Mouse (Mus musculus): ENCODE measurements around the gene Ephx1. TPM values are rescaled to one million over a fixed set of nuclear protein-coding genes. Genes with fewer than 3 reads are reported as not detected.

Ephx1 gene
- polyA plus RNA-seq, 1 experiment from 2014 or later, result 16.9 TPM

DNA sequence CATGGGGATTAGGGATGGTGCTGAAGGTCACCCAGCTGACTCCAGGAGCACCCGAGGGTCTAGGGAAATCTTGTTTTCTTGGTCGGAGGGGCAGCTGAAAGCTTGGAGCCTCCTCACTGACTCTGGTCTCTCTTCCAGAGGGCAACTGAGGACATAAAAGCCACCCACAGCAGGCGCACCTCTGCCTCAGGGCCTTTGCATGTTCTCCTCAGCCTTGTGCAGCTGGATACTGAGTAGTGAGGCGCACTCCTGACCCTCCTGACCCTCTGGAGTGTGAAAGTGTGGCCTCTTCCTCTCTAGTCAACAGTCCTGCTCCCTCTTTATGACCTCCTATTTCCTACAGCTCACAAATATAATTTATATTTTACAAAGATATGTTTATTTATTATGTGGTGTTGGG is 4.7 kb downstream of the Ephx1 start:
- peak overlapping the region; percentile 79 for H3K27ac ChIP-seq (ENCODE audit: low read length)
- no peaks in the 10 kb centered on the region for H3K27me3 ChIP-seq (ENCODE audit: control insufficient read depth, insufficient read depth, low read length)
- peaks cover 23% of the 10 kb centered on the region for H3K4me1 ChIP-seq (ENCODE audit: control insufficient read depth, insufficient read depth, low read length)
- H3K9me3 ChIP-seq (replicated peaks; ENCODE audit: control insufficient read depth, low read length), result no peaks in the 10 kb centered on the region
- WGBS, result 74% methylated on average over 4 of the region's 4 CpGs
- peak overlapping the region; percentile 53 for H3K4me3 ChIP-seq (replicated peaks; ENCODE audit: low read length)
- no peak for ATAC-seq (ENCODE audit: insufficient read depth, low FRiP score)
- H3K4me2 ChIP-seq (ENCODE audit: low read depth, low read length), result peak overlapping the region; percentile 98
- H3K9ac ChIP-seq (ENCODE audit: low read length), result no peak overlapping the region
- H3K36me3 ChIP-seq (ENCODE audit: control insufficient read depth, insufficient read depth, low read length), result no peaks in the 10 kb centered on the region

DNA sequence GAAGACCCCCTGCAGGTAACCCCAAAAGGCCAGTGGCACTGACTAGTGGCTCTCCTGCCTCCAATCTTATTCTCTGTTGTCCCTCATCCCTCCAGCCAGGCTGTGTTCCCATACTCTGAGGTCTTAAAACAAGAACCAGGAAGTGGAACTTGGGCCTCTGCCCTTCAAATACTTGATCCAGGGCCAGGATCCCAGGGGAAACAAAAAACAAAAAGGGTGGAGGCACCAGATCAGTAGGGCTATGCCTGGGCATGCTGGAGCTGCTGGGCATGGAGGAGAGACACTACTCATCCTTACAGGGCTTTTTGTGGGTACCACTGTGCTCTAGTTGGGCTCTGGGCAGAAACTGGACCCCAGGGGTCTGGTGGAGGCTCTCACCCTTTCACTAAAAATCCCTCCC is 5.1 kb downstream of the Ephx1 start:
- H3K4me2 ChIP-seq (ENCODE audit: low read depth, low read length), result peak overlapping the region; percentile 98; the same call in 1 of the 2 replicates
- no peak overlapping the region for H3K9ac ChIP-seq (ENCODE audit: low read length)
- H3K36me3 ChIP-seq (ENCODE audit: control insufficient read depth, insufficient read depth, low read length), result no peaks in the 10 kb centered on the region
- no peaks in the 10 kb centered on the region for H3K9me3 ChIP-seq (replicated peaks; ENCODE audit: control insufficient read depth, low read length)
- H3K4me1 ChIP-seq (ENCODE audit: control insufficient read depth, insufficient read depth, low read length), result peaks cover 23% of the 10 kb centered on the region
- H3K4me3 ChIP-seq (replicated peaks; ENCODE audit: low read length), result no peak overlapping the region
- H3K27me3 ChIP-seq (ENCODE audit: control insufficient read depth, insufficient read depth, low read length), result no peaks in the 10 kb centered on the region
- peak overlapping the region; percentile 79 for H3K27ac ChIP-seq (ENCODE audit: low read length)
- ATAC-seq (ENCODE audit: insufficient read depth, low FRiP score), result no peak

DNA sequence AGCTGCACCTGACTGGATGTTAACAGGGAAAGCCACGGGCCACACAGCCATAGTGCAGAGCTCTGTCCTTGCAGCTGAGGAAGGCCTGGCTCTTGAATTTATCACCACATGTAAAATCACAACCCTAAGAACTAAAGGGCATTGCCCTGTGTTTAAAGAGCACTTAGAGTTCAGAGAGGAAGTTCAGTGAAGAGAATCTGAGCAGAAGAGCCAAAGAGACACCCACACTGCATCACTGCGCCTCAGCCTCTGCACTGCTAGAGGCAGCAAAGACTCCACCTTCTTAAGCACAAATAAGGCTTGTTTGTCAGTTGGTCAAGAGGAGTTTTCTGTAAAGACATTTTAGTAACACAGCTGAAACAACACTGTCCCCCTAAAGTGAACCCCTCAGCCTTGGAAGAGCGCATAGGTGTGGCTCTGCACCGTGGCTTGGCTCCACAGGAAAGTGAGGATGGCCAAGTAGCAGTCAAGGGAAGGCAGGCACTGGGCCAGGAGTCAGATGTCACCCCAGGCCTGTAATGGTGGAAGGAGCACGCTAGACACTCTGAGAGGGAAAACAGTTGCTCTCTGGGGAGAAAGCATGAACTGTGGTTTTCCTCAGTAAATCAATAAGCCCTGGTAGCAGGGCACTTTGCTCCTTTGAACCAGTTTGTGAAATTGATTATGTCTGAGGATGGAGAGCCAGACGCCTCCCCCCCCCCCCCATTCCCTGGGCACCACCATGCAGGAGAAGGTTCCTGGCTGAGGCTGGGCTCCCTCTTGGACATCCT is 5.8 kb downstream of the Ephx1 start:
- Histone ChIP-seq H3K4me2 (ENCODE audit: low read depth, low read length) (0 out of 2 replicates have a peak overlapping the region, but pooled peaks have one; percentile 98), H3K9me3 (replicated peaks; ENCODE audit: control insufficient read depth, low read length) (no peaks in the 10 kb centered on the region), H3K27ac (ENCODE audit: low read length) (peak overlapping the region; percentile 52; the same call in 1 of the 2 replicates), H3K9ac (ENCODE audit: low read length) (no peak overlapping the region), H3K36me3 (ENCODE audit: control insufficient read depth, insufficient read depth, low read length) (no peaks in the 10 kb centered on the region), H3K4me3 (replicated peaks; ENCODE audit: low read length) (no peak overlapping the region), H3K4me1 (ENCODE audit: control insufficient read depth, insufficient read depth, low read length) (peaks cover 23% of the 10 kb centered on the region), H3K27me3 (ENCODE audit: control insufficient read depth, insufficient read depth, low read length) (no peaks in the 10 kb centered on the region)
- ATAC-seq (ENCODE audit: insufficient read depth, low FRiP score), result no peak
- 77% methylated on average over 6 of the region's 6 CpGs for WGBS

DNA sequence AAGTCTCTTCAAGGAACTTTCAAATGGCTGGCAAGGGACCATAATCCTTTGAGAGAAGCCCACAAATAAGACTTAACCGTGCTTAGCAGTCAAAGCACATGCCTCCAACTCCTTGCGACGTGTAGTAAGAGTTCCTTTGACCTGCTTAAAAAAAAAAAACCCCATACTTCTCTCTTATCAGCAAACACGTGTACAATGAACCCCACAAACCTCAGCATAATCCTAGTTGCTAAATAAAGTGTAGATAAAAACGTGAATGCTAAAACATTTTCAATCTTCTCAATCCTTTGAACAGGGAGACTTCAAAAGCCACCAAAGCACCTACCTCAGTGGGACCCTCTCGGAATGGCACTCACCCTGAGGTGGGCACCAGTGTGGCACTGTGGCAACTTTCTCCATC is 7.3 kb downstream of the Ephx1 start:
- 65% methylated on average over 6 of the region's 6 CpGs for WGBS

DNA sequence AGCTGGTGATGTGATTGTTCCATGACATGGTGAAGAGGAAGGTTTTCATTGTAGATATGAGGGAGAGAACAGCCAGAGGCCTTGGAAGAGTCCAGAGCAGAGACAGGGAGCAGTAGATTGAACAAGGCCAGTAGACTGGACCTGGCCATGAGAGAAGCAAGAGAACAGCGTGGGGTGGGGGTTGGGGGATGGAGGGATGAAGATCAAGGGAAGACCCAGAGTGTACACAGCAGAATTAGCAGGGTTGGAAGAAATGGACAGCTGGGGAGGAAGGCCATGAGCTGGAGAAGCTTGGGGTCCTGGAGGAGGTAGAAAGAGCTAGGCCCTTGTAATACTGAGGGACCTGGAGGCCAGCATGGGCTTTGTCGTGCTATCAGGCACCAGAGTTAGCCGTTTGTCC is 8.3 kb downstream of the Ephx1 start:
- no peaks in the 10 kb centered on the region for H3K9me3 ChIP-seq (replicated peaks; ENCODE audit: control insufficient read depth, low read length)
- no peak overlapping the region for H3K4me3 ChIP-seq (replicated peaks; ENCODE audit: low read length)
- 82% methylated on average over 3 of the region's 3 CpGs for WGBS
- ATAC-seq (ENCODE audit: insufficient read depth, low FRiP score), result no peak
- no peak overlapping the region for H3K4me2 ChIP-seq (ENCODE audit: low read depth, low read length)
- H3K4me1 ChIP-seq (ENCODE audit: control insufficient read depth, insufficient read depth, low read length), result peaks cover 20% of the 10 kb centered on the region
- no peak overlapping the region for H3K9ac ChIP-seq (ENCODE audit: low read length)
- no peak overlapping the region for H3K27ac ChIP-seq (ENCODE audit: low read length)
- no peaks in the 10 kb centered on the region for H3K36me3 ChIP-seq (ENCODE audit: control insufficient read depth, insufficient read depth, low read length)
- no peaks in the 10 kb centered on the region for H3K27me3 ChIP-seq (ENCODE audit: control insufficient read depth, insufficient read depth, low read length)

More for the DNA sequence above, 7.3 kb downstream of the Ephx1 start:
- no peak overlapping the region for H3K9ac ChIP-seq (ENCODE audit: low read length)
- no peak for ATAC-seq (ENCODE audit: insufficient read depth, low FRiP score)
- H3K4me1 ChIP-seq (ENCODE audit: control insufficient read depth, insufficient read depth, low read length), result peaks cover 23% of the 10 kb centered on the region
- no peaks in the 10 kb centered on the region for H3K27me3 ChIP-seq (ENCODE audit: control insufficient read depth, insufficient read depth, low read length)
- no peaks in the 10 kb centered on the region for H3K36me3 ChIP-seq (ENCODE audit: control insufficient read depth, insufficient read depth, low read length)
- H3K9me3 ChIP-seq (replicated peaks; ENCODE audit: control insufficient read depth, low read length), result no peaks in the 10 kb centered on the region
- no peak overlapping the region for H3K4me3 ChIP-seq (replicated peaks; ENCODE audit: low read length)
- H3K27ac ChIP-seq (ENCODE audit: low read length), result no peak overlapping the region
- H3K4me2 ChIP-seq (ENCODE audit: low read depth, low read length), result no peak overlapping the region

DNA sequence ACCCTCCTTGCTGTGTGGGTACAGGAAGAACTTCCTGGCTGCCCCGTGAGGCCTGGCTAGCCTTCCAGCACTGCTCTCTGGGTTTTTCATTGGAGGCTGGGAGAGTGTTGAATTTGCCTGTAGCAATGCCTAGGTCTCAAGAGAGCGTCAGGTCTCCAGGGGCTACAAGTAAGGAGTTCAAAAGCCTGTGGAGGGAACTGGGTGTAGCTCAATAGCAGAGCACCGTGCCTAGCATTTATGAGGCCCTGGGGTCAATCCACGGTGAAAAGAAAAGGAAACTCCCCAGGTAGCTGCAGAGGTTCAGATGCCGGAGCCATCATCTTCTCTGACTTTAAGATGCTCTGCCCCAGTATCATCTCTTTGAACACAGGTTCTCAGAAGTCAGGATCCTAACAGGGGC is 9.1 kb downstream of the Ephx1 start:
- Histone ChIP-seq H3K36me3 (ENCODE audit: control insufficient read depth, insufficient read depth, low read length) (no peaks in the 10 kb centered on the region), H3K27ac (ENCODE audit: low read length) (no peak overlapping the region), H3K27me3 (ENCODE audit: control insufficient read depth, insufficient read depth, low read length) (no peaks in the 10 kb centered on the region), H3K4me3 (replicated peaks; ENCODE audit: low read length) (no peak overlapping the region), H3K9me3 (replicated peaks; ENCODE audit: control insufficient read depth, low read length) (no peaks in the 10 kb centered on the region), H3K4me1 (ENCODE audit: control insufficient read depth, insufficient read depth, low read length) (peaks cover 20% of the 10 kb centered on the region), H3K9ac (ENCODE audit: low read length) (no peak overlapping the region), H3K4me2 (ENCODE audit: low read depth, low read length) (no peak overlapping the region)
- 76% methylated on average over 5 of the region's 5 CpGs for WGBS
- ATAC-seq (ENCODE audit: insufficient read depth, low FRiP score), result no peak

DNA sequence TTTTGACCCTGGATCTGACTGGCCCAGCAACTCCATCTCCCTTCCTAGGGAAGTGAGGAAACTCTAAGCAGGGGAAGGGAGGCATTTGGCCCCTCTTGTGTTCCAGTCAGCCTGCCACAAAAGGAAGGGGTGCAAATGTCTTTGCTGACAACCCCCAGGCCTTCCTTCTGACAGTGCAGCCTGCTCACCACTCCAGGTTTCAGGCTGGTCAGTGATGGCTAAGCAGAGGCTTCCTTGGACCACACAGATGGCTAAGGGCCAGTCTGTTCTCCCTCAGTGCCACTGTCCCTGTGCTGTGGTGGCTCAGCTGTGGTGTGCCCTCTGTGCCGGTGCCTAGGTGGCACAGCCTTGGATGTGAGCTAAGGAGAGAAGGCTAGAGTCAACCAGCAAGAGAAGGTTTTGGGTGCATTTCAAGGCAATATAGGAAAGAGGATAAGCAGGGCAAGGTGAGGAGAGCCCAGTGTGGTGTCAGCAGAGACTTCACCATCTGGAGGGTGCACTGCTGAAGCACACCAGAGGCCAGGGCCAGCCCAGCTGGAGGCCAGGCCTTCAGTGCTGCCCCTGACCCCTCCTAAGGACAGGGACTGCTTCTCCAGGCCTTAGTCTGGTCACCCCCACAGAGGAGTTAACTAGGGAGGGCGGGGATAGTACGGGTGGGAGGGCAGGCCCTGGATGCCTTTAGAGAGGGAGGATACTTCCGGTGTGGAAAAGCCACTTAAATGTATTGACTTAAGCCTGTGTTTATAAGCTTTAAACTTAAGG is 10.4 kb downstream of the Ephx1 start:
- Histone ChIP-seq H3K27me3 (ENCODE audit: control insufficient read depth, insufficient read depth, low read length) (no peaks in the 10 kb centered on the region), H3K27ac (ENCODE audit: low read length) (no peak overlapping the region), H3K9me3 (replicated peaks; ENCODE audit: control insufficient read depth, low read length) (no peaks in the 10 kb centered on the region), H3K9ac (ENCODE audit: low read length) (no peak overlapping the region), H3K4me2 (ENCODE audit: low read depth, low read length) (no peak overlapping the region), H3K36me3 (ENCODE audit: control insufficient read depth, insufficient read depth, low read length) (no peaks in the 10 kb centered on the region), H3K4me3 (replicated peaks; ENCODE audit: low read length) (no peak overlapping the region), H3K4me1 (ENCODE audit: control insufficient read depth, insufficient read depth, low read length) (peaks cover 9% of the 10 kb centered on the region)
- WGBS, result 47% methylated on average over 4 of the region's 4 CpGs
- no peak for ATAC-seq (ENCODE audit: insufficient read depth, low FRiP score)

DNA sequence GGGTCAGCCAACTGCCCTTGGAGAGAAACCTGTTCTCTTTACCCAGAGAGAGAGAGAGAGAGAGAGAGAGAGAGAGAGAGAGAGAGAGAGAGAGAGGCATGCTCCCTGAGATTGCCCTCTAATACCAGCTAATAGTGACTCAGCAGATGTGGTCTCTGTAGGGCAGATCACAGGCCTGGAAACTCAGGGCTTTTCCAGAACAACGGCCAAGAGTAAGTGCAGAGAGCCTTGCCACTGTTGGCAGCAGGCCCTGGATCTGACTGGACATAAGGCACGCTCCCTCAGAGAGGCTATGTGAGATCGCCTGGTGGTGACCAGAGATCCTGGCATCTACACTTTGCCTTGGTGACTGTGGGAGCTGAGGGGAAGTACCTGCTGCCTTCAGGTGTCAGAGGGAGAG is 10.9 kb downstream of the Ephx1 start:
- Histone ChIP-seq H3K36me3 (ENCODE audit: control insufficient read depth, insufficient read depth, low read length) (no peaks in the 10 kb centered on the region), H3K4me3 (replicated peaks; ENCODE audit: low read length) (no peak overlapping the region), H3K4me2 (ENCODE audit: low read depth, low read length) (no peak overlapping the region), H3K4me1 (ENCODE audit: control insufficient read depth, insufficient read depth, low read length) (peaks cover 3% of the 10 kb centered on the region), H3K27ac (ENCODE audit: low read length) (no peak overlapping the region; the same call in 1 of the 2 replicates), H3K9ac (ENCODE audit: low read length) (no peak overlapping the region), H3K27me3 (ENCODE audit: control insufficient read depth, insufficient read depth, low read length) (no peaks in the 10 kb centered on the region), H3K9me3 (replicated peaks; ENCODE audit: control insufficient read depth, low read length) (no peaks in the 10 kb centered on the region)
- WGBS, result 54% methylated on average over 3 of the region's 3 CpGs
- ATAC-seq (ENCODE audit: insufficient read depth, low FRiP score), result peak; percentile 40; the same call in 1 of the 2 replicates

DNA sequence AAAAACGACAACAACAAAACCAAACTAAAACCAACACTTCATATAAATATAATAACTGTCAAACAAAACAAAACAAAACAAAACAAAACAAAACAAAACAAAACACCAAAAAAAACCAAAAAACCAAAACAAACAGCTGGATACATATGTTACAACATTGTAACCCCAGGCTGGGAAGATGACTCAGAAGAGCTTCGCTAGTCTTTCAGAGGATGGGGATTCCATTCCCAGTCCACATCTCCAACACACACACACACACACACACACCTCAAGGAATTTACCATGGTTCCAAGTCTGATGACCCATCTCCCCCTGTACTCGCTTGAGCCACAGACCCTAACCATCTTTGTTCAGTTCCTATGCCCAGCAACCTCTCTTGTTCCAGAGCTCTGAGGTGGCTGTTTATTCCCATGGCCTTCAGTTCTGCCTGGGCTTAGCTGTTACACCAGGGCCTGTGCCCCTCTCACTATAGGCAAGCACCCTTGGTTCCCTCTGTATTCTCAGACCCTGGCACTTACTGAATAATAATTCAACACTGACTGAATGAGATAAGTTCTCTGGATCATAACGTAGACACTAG is 11.6 kb downstream of the Ephx1 start:
- H3K4me3 ChIP-seq (replicated peaks; ENCODE audit: low read length), result no peak overlapping the region
- H3K4me2 ChIP-seq (ENCODE audit: low read depth, low read length), result no peak overlapping the region
- no peaks in the 10 kb centered on the region for H3K4me1 ChIP-seq (ENCODE audit: control insufficient read depth, insufficient read depth, low read length)
- H3K27ac ChIP-seq (ENCODE audit: low read length), result peak overlapping the region; percentile 15; the same call in 1 of the 2 replicates
- H3K9me3 ChIP-seq (replicated peaks; ENCODE audit: control insufficient read depth, low read length), result no peaks in the 10 kb centered on the region
- H3K36me3 ChIP-seq (ENCODE audit: control insufficient read depth, insufficient read depth, low read length), result no peaks in the 10 kb centered on the region
- WGBS, result 73% methylated on average over 4 of the region's 4 CpGs
- no peaks in the 10 kb centered on the region for H3K27me3 ChIP-seq (ENCODE audit: control insufficient read depth, insufficient read depth, low read length)
- no peak for ATAC-seq (ENCODE audit: insufficient read depth, low FRiP score)
- H3K9ac ChIP-seq (ENCODE audit: low read length), result no peak overlapping the region

Data from stomach, embryonic 16.5 days (tissue).